Mouse (Mus musculus) spleen, adult 12 weeks (tissue): ENCODE data around the gene Ralgps1.
"Not testable (repeated sequence)": the region's sequence is repeated elsewhere in the genome, so short reads cannot be mapped to it uniquely, and the experiment has no call there.

Source experiments
- DNase-seq: peaks from one replicate; pipeline ENCODE4 v3.0.0; 2022; ENCODE audit warnings: low spot score

Ralgps1 gene

GRCm38 (mm10) chr2:33361139-33361716, 10.1 kb downstream of the Ralgps1 start:
- DNase-seq: no peak

- DNase-seq: no peak
Observed at GRCm38 (mm10) chr2:33360564-33360963, 10.7 kb downstream of the Ralgps1 start.

- no peak for DNase-seq
Observed at GRCm38 (mm10) chr2:33359184-33359583, 12.1 kb downstream of the Ralgps1 start.

DNA sequence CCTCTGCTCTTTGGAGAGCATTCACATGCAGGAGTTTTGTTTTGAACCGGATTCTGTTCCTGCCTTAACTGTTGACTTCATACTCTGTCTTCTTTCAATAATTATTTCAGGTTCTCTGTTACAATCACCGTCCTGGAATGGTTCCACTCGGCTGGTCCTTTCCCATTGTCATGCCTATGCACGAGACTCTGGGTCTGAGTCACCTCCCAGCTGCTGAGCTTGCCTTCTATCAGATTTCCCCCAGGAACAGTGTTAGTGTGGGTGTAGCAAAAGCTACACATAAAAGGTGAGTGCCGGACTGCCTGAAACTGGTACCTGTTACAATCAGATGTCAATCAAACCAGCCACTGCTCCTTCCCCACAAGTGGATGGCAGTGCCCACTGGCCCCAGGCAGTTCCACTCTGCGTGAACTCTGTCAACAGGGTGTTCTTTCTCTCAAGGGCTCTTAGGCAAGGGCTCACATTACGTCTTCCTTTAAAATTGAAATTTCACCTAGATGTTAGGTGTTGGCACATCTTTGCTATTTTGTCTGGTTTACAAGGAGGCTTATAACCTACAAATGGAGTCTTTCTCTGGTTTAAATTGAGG, 13.9 kb downstream of the Ralgps1 start:
- DNase-seq: no peak

GRCm38 (mm10) chr2:33355558-33355957, 15.7 kb downstream of the Ralgps1 start:
- no peak for DNase-seq

GRCm38 (mm10) chr2:33353432-33353831, 17.9 kb downstream of the Ralgps1 start:
- no peak for DNase-seq

- no peak for DNase-seq
Observed at GRCm38 (mm10) chr2:33351449-33351848, 19.8 kb downstream of the Ralgps1 start.

- DNase-seq: no peak
Observed at GRCm38 (mm10) chr2:33350921-33351320, 20.4 kb downstream of the Ralgps1 start.

- DNase-seq: no peak
Observed at GRCm38 (mm10) chr2:33349581-33349980, 21.7 kb downstream of the Ralgps1 start.

GRCm38 (mm10) chr2:33349081-33349480, 22.2 kb downstream of the Ralgps1 start:
- peak; percentile 35 for DNase-seq

- no peak for DNase-seq
Observed at GRCm38 (mm10) chr2:33348260-33348659, 23.0 kb downstream of the Ralgps1 start.

- no peak for DNase-seq
Observed at GRCm38 (mm10) chr2:33347607-33348006, 23.7 kb downstream of the Ralgps1 start.

GRCm38 (mm10) chr2:33346749-33347148, 24.5 kb downstream of the Ralgps1 start:
- DNase-seq: no peak

- DNase-seq: no peak
Observed at GRCm38 (mm10) chr2:33345956-33346355, 25.3 kb downstream of the Ralgps1 start.

DNA sequence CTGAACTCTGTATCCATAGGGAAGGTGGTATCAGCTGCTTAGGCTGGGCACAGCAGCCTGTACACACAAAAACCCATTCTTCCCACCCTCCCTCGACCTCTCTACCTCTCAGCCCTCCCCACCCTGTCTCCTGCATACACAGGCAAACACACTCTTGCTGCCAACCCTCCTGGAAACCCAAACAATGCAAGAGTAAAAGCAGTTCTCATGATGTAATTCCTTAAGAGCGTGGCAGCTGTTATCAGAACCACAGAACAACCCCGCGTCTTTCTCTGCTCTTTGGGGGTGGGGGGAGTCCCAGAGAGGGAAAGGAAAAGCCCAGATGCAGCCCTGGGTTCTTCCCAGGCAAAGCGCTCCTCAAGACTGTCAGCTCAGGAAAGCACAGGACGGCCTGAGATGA, 25.8 kb downstream of the Ralgps1 start:
- no peak for DNase-seq

- DNase-seq: no peak
Observed at GRCm38 (mm10) chr2:33343413-33343812, 27.9 kb downstream of the Ralgps1 start.

DNA sequence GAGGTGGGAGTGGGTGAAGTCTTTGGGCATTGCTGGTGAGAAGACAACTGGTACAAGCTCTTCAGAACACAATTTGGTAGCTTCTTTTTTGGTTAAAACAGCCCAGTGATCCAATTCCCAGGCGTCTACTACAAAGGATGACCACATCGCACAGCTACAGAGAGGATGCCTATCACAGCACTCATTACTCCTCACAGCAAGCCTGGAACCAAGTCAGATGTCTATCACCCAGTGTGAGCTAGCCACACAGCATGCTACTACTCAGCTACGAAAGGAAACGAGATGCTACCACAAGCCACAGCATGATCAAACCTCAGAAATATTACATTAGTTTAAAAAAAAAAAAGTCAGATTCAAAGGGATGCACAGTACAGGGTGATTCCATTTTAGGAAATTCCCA, 29.1 kb downstream of the Ralgps1 start:
- DNase-seq: no peak

- no peak for DNase-seq
Observed at GRCm38 (mm10) chr2:33335789-33336188, 35.5 kb downstream of the Ralgps1 start.

- DNase-seq: no peak
Observed at GRCm38 (mm10) chr2:33329622-33330021, 41.7 kb downstream of the Ralgps1 start.

DNA sequence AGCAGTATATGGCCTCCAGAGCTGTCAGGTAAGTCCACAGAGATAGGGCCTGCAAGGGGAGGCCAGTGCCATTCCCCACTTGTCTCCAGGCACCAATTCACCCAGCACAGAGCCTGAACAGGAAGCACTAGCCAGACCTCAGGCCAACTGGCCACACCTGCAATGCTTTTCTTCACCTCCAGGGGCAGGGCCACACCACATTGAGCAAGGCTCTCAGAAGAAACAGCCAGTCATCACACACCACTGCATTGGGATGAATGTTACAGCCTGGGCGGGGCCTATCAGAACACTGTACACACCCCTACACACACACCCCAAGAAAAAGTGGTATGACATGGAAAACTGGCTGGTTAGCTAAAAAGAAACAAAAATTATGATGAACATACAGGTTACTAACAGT, 42.3 kb downstream of the Ralgps1 start:
- no peak for DNase-seq

DNA sequence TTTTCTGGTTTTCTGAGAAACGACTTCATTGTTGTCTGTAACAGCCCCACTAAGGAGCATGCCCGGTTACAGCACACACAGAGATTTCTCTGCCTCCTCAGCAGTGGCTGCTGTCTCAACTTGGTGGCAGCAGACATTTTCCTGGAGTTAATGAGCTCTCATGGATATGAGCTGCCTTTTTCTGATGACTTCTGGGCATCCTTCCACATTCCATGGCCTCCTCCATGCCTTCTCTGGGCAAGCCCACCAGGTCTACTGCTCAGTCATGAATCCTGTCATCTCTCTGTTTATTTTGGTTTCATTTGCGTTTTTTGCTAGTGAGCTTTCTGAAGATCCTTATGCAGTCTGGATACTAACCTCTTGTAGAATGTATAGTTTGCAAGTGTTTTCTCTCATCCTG, 45.9 kb downstream of the Ralgps1 start:
- DNase-seq: no peak

GRCm38 (mm10) chr2:33323799-33324595, 47.3 kb downstream of the Ralgps1 start:
- DNase-seq: no peak

- not testable (repeated sequence) for DNase-seq
Observed at GRCm38 (mm10) chr2:33323043-33323625, 48.2 kb downstream of the Ralgps1 start.
